Mouse (Mus musculus) right cerebral cortex, postnatal 10 days (tissue): ENCODE results near the gene Armc12.
A peak's percentile ranks its signal among the peaks of the same experiment; 100 is the strongest.

Experiments
- DNase-seq, 2 experiments: peaks; one replicate each; pipeline ENCODE4 v3.0.0; 2021; ENCODE audit warnings: low spot score in 2 of 2

Gene Armc12

DNA sequence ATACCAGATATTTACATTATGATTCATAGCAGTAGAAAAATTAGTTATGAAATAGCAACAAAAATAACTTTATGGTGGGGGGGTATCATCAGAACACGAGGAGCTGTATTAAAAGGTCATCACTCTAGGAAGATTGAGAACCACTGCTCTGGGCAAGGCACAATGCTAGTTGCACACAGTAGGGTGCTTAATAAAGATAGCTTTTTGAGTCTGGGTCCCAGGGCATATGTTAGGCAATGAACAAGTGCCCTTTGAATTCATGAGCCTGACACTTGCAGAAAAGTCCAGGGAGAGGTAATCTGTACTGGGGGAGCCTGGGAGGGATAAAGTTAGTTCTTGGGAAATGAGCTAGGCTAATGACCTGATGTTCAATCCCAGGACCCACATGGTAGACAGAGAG, 17.3 kb upstream of the Armc12 start:
- no peak for DNase-seq

DNA sequence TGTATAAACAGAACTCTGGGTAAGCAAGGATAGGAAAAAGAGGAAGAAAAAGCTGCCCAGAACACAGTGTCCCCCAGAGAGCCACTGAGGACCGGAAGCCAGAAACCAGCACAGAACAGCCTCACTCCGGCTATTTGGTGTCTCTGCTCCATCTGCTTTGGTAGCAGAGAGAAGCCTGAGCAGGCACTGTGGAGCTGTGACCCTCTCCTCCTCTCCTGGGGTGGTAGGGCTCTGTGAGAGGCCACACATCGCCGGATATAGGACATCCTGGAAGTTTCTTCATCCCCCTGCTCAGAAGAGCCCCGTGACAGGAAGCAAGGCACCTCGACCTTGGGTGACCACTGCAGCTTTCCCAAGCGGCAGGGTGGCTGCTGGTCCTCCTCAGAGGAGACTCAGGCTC, 16.8 kb upstream of the Armc12 start:
- no peak for DNase-seq

DNA sequence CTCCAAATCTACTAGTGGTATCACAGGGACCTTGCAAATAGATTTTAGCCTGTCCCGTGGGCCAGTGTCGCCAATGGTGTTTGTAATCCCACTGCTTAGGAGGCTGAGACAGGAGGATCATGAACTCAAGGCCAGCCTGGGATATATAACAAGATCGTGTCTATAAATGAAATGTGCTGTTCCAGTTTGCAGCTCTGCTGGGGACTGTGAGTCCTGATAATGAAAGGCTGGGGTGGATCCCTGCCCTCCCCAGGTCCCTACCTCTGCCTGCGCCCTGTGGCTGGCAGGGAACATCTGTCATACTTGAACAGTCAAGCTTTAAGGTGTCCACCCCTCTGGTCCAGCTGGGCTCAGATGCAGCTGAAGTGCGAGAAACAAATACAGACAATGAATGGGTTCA, 16.1 kb upstream of the Armc12 start:
- no peak for DNase-seq

DNA sequence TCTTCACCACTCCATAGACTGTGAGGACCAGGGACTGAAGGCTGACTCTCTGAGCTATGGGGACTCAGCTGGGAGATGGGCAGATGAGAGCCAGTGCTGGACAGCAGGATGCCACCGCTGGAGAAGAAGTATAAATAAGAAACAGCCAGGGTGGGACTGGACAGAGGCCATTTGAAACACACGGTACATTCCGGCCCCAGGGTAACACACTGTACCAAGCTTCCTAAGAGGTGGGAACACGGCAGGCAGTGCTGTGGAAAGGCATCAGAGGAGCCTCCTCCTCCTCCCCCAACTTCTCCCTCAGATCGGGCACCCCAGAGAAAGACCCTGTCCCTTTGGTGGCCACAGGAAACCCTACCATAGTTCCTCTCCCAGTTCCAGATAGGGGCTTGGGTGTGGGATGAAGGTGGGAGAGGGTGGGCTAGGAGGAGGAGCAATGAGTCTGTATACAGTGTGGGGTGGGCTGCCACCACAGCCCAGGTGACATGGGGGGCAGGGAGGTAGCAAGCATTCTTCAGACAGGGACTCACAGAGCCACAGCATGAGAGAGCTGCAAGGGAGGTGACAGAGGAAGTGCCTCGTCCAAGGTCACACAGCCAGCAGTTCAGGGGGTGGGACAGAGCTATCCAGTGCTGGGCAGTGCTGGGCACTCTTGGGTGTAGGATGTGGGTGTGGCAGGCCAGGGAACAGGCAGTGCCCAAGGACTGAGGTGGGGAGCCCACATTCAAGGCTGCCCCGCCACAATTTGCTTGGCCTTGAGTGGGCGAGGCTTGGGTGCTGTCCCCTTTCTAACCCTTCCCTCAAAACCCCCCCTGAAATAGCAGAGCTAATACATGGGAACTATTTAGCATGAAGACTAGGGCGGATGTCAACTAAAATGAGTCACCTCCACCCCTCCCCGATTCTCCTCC, 14.9 kb upstream of the Armc12 start:
- DNase-seq: no peak

DNA sequence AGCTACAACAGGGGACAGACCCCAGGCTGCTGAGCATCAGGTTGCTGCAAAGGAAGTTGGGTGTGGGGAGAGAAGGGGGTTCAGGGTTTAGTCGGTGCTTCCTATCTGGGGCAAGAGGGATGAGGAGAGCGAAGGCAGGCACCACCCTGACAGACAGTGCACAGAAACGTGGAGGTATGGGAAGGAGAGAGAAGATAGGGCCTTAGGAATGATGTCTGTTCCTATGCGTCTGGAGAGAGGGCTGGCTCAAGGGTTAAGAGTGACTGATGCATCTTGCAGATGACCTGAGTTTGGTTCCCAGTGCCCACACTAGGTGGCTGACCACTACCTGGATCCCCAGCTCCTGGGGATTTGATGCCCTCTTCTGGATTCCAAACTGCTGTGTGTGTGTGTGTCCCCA, 13.7 kb upstream of the Armc12 start:
- no peak for DNase-seq

DNA sequence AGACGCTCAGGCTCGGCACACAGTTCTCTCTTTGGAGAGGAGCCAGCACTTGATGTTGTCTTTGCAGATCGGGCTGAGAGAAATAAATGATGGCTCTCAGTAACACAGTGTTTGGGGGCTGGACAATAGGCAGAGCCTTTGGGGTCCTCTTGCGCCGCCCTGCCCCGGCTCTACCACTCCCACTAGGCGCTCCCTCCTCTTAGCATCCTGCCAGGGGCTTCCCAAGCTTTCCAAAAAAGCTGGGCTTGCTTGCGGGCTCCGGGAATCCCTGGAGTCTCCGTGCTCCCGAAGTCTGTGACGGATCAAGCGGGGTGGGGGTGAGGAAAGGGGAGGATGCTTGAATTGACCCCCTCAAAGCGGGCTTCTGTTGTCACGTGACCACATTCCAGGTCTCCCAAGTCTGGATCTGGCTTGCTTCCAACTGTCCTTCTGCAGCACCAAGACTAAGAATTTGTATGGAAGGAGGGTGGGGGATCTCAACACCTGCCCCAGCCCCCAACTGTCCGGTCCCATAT, 13.1 kb upstream of the Armc12 start, which contains the start of gene Fkbp5:
TSS of gene Fkbp5 (minus strand) at position 87 of the 515 bp plus-strand sequence.
- DNase-seq: peak; percentile 60 to 72

DNA sequence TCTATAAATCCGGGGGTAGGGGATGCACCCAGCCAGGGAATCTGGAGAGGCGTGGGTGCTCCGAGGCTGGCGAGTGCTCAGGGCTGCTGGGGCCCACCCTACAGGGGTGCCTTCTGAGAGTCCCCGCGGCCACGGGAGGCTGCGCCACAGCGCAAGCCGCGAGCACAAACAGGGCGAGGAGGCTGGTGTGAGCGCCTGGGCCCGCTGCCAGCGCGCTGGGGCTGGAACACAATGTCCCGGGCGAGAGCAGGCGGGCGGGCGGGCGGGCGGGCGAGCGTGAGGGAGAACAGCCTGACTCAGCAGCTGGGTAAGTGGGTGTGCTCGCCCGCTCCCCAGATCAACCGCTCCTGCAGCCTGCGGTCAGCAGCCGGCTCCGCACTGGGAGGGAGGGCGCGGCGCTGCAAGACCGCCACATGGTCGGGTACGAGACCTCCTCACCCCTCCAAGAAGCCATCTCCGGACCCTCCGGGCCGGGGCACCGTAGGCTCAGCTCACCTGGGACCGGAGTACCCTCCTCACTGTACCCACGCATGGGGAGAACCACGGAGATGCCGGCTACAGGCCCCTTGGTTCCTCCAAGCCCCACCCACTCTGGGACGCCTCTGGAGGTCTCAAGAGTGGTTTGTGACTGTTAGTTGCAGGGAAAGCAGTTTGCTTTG, 12.5 kb upstream of the Armc12 start:
- peak; percentile 87 to 92 for DNase-seq

DNA sequence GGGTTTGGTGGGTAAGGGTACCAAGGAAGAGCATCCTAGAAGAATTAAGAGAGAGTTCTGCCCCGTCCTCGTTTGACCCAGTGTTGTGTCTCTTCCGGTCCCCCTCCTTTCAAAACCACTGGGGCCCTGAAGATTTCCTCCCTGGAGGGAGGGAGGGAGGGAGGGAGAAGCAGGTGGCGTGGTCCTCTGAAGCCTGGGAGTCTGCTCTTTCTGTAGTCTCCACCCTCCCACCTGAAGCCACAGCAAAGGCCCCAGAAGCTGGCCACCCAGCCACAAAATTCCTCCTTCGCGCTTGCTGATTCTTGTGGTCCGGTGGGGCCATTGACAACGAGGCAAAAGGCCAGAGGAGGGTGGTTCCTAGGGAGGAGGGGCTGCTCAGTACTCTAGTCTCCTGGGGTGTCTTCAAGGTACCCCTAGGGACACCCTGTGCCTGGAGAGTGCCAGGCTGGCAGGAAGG, 12.0 kb upstream of the Armc12 start:
- peak in 1 of 2 experiments; percentile 30 for DNase-seq

DNA sequence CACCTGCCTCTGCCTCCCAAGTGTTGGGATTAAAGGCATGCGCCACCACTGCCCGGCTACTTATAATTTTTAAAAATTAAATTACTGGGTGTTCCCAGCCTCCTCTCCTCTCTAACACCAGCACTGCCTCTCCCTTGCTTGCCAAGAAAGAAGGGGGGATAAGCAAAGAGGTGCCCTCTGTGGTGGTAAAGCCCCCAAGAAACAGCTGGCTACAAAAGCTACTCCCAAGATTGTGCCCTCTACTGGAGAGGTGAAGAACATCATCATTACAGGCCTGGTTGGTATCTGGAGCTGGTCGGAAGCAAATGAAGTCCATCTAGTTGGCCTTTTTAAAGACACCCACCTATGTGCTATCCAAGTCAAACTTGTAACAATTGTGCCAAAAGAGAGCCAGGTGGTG, 10.8 kb upstream of the Armc12 start:
- no peak for DNase-seq

DNA sequence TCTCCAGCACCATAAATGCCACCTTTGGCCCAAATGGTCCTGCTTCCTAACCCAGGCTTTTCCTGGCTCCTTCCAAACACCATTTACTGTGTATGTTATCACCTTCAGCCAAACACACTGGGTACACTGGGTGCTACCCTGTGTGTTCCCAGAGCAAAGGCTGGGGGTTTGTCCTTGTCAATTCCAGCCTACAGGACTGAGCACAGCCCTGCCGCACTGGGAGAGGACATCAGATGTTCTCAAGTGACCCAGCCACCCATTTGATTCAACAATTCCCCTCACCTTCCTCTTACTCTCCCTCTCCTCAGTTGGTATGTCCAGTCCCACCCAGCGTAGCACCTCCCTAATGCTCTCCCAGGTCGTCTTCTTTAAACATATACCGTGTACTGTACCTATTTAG, 10.0 kb upstream of the Armc12 start:
- DNase-seq: no peak

DNA sequence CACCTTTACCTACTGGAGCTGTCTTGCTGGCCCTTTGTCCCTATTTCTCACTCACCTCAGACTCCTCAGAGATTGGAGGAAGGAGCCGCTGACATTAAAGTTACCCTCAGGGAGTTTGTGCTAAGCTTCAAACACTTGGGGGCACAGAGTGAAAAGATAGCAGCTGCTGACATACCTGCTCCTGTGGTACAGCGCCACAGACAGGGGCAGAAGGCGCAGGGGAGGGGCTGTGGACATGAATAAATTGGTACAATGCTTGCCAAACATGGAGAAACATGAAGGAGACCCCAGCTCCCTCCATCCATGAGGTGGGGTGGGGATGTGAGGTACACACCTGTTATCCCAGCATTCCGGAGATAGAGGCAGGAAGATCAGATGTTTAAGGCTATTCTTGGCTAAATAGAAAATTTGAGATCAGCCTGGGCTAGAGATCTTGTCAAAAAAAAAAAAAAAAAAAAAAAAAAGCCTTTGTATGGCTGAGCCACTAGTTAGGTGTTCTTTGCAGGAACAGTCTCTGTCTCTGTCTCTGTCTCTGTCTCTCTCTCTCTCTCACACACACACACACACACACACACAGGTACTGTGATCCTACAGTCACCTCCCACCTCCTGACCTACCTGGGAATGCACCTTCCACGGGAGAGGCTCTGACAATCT, 9.4 kb upstream of the Armc12 start:
- no peak for DNase-seq

DNA sequence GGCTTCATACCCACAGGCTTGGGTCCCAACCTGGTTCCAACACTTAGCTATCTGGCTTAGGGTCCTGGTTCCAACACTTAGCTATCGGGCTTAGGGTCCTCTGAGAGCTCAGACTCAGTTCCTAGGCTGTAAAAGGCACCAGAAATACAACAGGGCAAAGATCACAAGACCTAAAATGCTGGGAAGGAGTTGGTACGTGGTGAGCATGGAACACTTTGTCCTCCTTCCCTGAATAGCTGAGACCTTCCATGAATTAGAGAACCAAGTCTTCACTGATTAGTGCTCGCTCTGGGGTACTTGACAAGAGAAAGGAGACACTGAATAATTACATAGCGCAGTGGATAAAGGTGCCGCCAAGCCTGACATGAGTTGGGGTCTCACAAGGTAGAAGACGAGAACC, 8.7 kb upstream of the Armc12 start:
- no peak for DNase-seq

DNA sequence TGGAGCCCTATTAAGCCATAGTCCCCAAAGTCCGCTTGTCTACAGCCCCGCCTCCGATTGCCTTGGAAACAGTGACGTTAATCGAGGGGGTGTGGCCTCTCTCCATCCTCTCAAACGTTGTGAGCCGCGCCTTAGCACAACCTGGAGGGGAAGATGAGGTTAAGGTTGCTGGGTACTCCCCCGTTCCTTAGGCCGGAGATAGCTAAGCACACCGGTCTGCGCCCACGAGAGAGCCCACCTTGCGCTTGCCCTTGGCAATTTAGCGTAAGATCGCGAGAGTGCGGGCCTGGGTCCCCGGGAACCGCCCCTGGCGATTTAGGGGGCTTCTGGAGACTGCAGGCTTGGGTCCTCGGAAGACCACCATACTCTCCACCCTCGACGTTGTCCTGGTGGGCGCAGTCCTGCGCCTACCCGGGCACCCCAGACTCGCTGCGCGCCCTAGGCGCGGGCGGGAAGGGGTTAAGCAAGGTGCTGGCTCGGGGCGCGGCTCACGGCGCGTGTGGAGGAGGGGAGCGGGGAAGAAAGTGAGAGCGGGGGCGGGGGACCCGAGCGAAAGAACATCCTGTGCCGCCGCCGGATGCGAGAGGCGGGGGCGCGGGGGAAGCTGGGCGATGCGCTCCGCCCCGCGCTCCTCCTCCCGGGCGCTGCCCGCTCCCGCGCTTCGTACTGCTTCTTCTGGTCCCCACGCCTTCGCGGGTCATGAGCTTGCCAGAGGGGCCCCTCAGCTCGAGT, 7.8 kb upstream of the Armc12 start:
- peak; percentile 95 for DNase-seq

DNA sequence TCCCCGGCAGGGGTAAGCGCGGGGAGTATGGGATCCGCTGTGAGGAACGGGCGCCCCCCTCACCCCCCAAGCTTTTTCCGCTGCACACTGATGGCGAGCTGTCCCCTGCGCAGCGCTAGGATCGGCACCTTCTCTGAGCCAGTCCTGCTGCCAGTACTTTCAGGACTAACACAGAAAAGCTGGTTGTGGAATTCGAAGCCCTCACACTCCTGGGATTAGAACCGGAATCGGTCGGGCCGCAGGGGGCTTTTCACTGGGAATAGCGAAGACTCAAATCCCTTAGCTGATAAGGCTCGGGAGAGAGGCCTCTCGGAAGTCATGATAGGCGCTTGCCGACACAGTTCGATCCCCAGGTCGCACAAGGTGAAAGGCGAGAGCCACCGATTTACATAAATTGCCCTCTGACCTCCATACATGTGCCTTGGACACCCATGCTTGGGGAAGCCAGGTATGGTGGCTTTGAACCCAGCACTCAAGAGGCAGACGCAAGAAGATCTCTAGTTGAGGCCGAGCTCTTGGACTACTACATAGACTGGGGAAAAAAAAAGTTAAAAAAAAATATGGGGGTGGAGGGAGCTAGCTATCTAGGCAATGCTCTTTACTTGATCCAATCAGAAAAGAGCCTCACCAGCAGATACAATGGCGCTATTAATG, 7.1 kb upstream of the Armc12 start:
- DNase-seq: no peak

DNA sequence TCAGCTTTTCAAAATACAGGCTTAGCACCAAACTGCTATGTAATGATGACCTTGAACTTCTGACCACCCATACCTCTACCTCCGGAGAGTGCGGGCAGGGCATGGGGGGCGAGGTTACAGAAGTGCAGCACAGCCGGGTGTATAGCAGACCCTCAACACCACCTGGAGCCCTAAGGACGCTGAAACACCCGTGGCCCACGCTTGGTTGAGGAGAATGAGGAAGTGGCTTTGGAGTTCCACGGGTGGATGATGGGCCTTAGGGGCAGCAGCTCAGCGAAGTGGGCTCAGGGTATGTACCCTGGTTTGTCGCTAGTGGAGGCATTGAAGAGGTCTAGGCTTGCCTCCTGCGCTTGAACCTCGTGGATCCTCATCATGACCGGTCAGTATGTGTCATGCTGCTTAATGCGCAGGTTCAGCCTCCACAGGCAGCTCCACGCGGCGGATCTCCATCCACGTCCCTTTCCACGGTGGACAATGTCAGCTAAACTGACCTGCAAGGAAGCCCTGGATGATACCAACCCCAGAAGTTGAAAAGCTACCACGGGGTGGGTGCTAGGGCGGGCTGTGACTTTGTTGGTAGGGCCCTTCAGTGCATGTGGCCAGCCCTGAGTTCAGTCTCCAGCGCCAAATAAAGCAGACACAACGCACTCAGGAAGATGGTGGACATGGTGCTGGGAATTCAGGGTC, 6.5 kb upstream of the Armc12 start:
- peak in 1 of 2 experiments; percentile 37 for DNase-seq

DNA sequence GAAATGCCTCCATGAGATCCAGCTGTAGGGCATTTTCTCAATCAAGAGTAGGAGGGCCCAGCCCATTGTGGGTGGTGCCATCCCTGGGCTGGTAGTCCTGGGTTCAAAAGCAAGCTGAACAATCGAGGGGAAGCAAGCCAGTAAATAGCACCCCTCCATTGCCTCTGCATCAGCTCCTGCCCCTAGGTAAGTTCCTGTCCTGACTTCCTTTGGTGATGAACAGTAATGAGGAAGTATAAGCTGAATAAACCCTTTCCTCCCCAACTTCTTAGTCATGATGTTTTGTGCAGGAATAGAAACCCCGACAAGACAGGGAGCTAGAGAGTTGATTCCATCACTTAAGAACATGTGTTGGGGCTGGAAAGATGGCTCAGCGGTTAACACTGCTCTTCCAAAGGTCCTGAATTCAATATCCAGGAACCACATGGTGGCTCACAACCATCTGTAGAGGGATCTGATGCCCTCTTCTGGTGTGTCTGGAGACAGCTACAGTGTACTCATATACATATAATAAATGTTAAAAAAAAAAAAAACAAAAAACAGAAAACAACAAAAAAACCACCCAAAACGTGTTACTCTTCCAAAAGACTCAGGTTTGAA, 5.7 kb upstream of the Armc12 start:
- DNase-seq: no peak

DNA sequence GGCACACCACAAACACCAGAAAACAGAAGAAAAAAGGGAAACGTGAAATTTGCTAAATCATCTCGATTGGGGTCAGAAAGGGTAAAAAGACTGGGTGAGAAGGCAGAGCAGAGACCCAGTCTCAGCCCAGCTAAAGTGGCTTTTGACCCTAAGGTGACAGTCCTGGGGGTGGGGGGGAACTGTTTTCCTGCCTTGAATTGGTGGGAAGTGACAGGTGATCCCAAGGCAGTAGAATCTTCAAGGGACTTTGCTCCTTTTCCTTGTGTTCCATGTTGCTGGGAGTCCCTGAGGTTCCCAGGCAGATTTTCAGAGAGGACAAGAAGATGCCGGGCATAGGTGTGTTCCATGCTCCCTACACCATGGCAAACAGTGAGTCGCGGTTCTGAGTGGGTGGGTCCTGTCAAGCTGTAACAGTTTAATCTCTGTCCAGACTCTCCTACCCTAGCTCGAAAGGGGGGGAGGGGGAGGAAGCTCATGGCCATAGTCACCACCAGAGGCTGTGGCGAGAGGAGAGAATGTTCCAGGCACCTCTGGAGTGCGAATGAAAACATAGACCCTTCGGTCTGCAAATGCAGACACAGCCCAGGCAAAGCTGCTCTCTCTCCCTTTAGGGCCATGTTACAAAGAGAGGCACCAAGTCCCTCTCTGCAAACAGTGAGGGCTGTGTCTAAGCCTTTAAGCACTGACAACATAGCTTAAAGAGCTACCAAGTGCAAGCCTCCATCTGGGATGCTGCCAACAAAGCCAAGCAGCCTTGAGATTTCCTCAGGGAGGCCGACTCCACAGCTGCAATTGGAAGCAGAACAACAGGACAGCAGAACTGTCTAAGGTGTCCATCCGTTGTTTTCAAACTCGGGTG, 3.2 kb upstream of the Armc12 start:
- DNase-seq: no peak

DNA sequence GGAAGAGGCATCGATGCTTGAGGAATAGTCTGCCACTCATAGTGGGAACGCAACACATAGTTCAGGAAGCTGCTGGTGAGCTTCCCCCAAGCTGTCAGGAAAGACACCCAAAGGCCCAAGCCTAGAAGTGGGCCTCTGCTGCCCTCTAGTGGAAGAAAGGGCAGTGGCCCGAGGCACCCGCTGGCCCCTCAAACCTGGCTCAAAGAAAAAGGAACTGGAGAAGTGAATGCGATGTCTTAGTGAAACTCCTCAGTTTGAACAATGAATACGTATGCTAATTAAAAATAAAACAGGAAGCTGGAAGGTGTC, 2.6 kb upstream of the Armc12 start:
- DNase-seq: peak; percentile 87 to 91

DNA sequence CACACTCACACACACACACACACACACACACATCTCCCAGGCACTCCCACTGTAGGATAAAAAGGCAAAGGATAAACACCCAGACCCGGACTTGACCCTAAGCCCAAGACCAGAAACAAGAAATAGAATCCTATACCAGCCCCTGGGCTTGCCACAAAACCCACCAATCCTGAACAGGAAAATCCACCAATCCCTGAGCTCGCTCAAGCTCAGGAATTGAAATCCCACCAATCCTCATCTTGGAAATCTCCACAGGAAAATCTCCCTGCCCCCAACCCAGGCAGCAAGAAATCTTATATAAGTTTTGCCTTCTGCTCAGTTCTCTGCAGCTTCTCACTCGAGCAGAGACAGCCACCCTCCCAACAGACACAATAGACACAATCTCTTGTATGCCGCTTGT, 1.5 kb upstream of the Armc12 start:
- DNase-seq: no peak
